Mouse (Mus musculus): ENCODE measurements around the gene Zmiz1. TPM values are rescaled to one million over a fixed set of nuclear protein-coding genes. Genes with fewer than 3 reads are reported as not detected.
A peak's percentile ranks its signal among the peaks of the same experiment; 100 is the strongest.

Zmiz1 gene
- polyA plus RNA-seq, 1 experiment from 2014 or later: 21.2 TPM

DNA sequence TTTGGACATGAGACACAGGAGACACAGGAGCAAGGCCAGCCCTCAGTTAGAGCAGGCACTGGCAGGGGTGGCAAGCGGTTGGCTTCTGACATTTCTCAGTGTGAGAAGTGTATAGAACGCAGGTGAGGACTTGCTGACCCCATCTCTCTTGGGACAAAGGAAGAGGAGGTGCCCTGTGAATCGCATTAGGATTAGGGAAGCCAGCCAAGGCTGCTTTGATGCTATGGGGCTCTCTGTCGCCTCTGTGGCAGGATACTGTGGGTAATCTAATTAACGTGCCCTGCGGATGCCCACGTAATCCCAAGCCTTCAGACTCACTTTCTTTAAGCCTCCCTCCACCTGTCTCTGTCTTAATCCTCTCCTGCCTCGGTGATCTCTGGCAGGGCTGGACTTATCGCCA lies 62.0 kb downstream of the Zmiz1 start:
- H3K27me3 ChIP-seq (replicated peaks; ENCODE audit: control insufficient read depth, insufficient read depth, low read length): no peaks in the 10 kb centered on the region
- H3K4me1 ChIP-seq (ENCODE audit: control insufficient read depth, insufficient read depth, low read length): peaks cover 86% of the 10 kb centered on the region
- no peak for ATAC-seq
- H3K4me2 ChIP-seq (ENCODE audit: low read depth, low read length): no peak overlapping the region
- H3K36me3 ChIP-seq (ENCODE audit: control insufficient read depth, insufficient read depth, low read length): peaks cover under 1% of the 10 kb centered on the region; the same call in 1 of the 2 replicates
- H3K9me3 ChIP-seq (ENCODE audit: control insufficient read depth, low read length): no peaks in the 10 kb centered on the region
- H3K9ac ChIP-seq (ENCODE audit: low read depth, low read length): no peak overlapping the region
- no peak overlapping the region for H3K4me3 ChIP-seq (ENCODE audit: low read length)
- 71% methylated on average over 9 of the region's 9 CpGs for WGBS
- no peak overlapping the region for H3K27ac ChIP-seq (ENCODE audit: low read length)

DNA sequence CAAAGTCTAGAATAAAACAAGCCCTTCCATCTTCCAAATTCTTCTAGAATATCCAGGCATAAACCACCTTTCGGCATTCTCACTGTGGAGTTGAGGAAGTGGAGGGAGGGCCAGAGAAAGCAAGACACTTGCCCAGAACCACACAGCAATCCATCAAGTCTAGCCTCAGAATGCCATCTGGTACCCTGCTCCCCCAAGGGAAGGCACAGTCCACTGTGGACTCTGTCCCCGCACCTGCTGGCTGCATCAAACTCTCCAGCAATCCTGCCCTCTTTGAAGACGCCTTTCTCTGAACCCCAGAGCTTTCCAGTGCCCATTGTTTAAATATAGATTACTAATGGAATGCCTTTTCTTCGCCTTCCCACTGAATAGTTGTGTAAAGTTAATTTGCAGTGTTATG lies 62.5 kb downstream of the Zmiz1 start:
- no peak overlapping the region for H3K27ac ChIP-seq (ENCODE audit: low read length)
- H3K27me3 ChIP-seq (replicated peaks; ENCODE audit: control insufficient read depth, insufficient read depth, low read length): no peaks in the 10 kb centered on the region
- no peaks in the 10 kb centered on the region for H3K9me3 ChIP-seq (ENCODE audit: control insufficient read depth, low read length)
- WGBS: 62% methylated on average over 4 of the region's 4 CpGs
- peaks cover 83% of the 10 kb centered on the region for H3K4me1 ChIP-seq (ENCODE audit: control insufficient read depth, insufficient read depth, low read length)
- H3K9ac ChIP-seq (ENCODE audit: low read depth, low read length): no peak overlapping the region
- ATAC-seq: no peak
- no peak overlapping the region for H3K4me2 ChIP-seq (ENCODE audit: low read depth, low read length)
- H3K36me3 ChIP-seq (ENCODE audit: control insufficient read depth, insufficient read depth, low read length): peaks cover 2% of the 10 kb centered on the region; the same call in 1 of the 2 replicates
- H3K4me3 ChIP-seq (ENCODE audit: low read length): no peak overlapping the region

DNA sequence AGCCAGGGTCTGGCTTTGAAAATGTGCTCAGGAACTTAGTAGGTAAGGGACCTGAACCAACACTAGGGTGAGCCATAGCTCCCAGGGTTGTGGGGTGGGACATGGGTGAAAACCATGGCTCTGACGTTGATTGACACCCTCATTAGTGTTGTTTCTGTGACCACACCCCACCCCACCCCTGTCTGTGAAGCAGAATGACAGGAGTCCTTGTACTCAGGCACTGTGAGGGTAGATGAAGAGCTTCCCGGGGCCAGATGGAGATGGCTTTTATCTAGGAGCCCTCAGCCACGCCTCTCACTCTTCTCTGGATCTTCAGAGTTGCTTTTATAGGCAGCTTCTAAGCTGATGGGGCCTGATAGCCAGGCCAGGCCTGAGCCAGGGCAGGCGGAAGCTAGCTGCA lies 63.4 kb downstream of the Zmiz1 start:
- H3K27me3 ChIP-seq (replicated peaks; ENCODE audit: control insufficient read depth, insufficient read depth, low read length): no peaks in the 10 kb centered on the region
- peaks cover 75% of the 10 kb centered on the region for H3K4me1 ChIP-seq (ENCODE audit: control insufficient read depth, insufficient read depth, low read length)
- no peak overlapping the region for H3K9ac ChIP-seq (ENCODE audit: low read depth, low read length)
- peak; percentile 24 for ATAC-seq
- H3K9me3 ChIP-seq (ENCODE audit: control insufficient read depth, low read length): no peaks in the 10 kb centered on the region
- no peak overlapping the region for H3K4me3 ChIP-seq (ENCODE audit: low read length)
- H3K36me3 ChIP-seq (ENCODE audit: control insufficient read depth, insufficient read depth, low read length): peaks cover 2% of the 10 kb centered on the region; the same call in 1 of the 2 replicates
- WGBS: 36% methylated on average over 4 of the region's 4 CpGs
- no peak overlapping the region for H3K27ac ChIP-seq (ENCODE audit: low read length)
- H3K4me2 ChIP-seq (ENCODE audit: low read depth, low read length): no peak overlapping the region

DNA sequence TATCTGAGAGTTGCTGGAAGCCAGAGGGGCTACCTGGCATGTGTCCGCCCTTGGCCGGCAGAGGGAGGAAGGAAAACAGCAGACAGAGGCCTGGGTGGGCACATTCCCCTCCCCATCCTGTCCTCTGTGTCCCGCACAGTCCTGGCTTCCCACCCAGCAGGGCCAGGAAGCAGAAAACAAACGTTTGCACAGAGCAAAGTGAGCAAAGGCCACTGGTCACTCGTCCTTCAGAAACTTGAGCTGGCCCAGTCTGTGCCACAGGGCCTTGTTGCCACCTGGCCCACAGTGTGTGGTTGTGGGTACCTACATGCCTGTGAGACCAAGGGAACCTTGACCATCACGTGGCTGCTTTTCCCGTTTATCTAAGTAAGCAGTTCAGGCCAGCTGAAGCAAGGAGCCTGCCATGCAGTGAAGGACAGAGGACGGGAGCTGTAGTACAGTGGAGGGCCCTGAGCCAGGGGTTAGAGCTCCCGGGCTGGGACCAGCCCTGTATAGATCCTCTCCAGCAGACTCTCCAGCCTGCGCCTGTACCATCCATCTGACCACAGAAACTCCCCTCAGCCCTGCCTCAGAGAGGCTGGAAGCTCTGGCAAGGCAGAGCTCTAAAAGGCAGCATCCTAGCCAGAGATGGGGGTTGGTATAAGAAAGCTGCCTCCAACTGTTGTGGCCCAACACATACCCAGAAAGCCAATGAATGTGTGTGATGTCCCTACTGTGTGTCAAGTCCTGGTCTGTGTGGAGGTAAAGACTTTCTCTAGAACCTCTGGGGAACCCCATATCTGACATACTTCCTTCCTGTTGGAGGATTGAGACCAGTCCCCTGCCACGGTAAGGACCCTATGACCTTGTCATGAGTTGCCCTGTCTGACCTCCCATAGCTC lies 64.5 kb downstream of the Zmiz1 start:
- H3K4me1 ChIP-seq (ENCODE audit: control insufficient read depth, insufficient read depth, low read length): peaks cover 71% of the 10 kb centered on the region
- peaks cover 2% of the 10 kb centered on the region; the same call in 1 of the 2 replicates for H3K36me3 ChIP-seq (ENCODE audit: control insufficient read depth, insufficient read depth, low read length)
- no peaks in the 10 kb centered on the region for H3K9me3 ChIP-seq (ENCODE audit: control insufficient read depth, low read length)
- 47% methylated on average over 11 of the region's 11 CpGs for WGBS
- no peak overlapping the region for H3K4me2 ChIP-seq (ENCODE audit: low read depth, low read length)
- peak overlapping the region; percentile 38; the same call in 1 of the 2 replicates for H3K9ac ChIP-seq (ENCODE audit: low read depth, low read length)
- H3K4me3 ChIP-seq (ENCODE audit: low read length): no peak overlapping the region
- no peaks in the 10 kb centered on the region for H3K27me3 ChIP-seq (replicated peaks; ENCODE audit: control insufficient read depth, insufficient read depth, low read length)
- peak overlapping the region; percentile 11; the same call in 1 of the 2 replicates for H3K27ac ChIP-seq (ENCODE audit: low read length)
- peak; percentile 22; the same call in 1 of the 2 replicates for ATAC-seq

DNA sequence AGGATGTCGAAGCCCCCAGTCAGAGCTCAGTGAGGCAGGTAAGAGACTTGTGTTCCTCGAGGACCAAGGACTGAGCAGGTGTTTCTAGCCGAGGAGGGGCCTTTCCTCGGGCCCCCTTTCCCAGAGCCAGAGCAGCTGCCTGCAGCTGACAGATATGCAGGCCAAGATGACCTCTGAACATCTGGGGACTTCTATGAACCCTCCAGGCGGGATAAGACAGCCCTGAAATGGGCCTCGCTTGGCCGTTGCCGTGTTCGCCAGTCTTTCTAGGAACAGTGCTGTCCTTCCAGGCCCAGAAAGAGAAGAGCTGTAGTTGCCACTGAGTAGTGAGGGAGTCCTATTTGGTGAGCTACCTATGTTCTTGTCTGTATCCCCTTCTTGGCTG lies 65.1 kb downstream of the Zmiz1 start:
- H3K27ac ChIP-seq (ENCODE audit: low read length): no peak overlapping the region
- no peak overlapping the region for H3K4me2 ChIP-seq (ENCODE audit: low read depth, low read length)
- no peak overlapping the region for H3K4me3 ChIP-seq (ENCODE audit: low read length)
- WGBS: 66% methylated on average over 9 of the region's 9 CpGs
- no peaks in the 10 kb centered on the region for H3K9me3 ChIP-seq (ENCODE audit: control insufficient read depth, low read length)
- H3K27me3 ChIP-seq (replicated peaks; ENCODE audit: control insufficient read depth, insufficient read depth, low read length): no peaks in the 10 kb centered on the region
- peaks cover 68% of the 10 kb centered on the region for H3K4me1 ChIP-seq (ENCODE audit: control insufficient read depth, insufficient read depth, low read length)
- no peak for ATAC-seq
- peaks cover 2% of the 10 kb centered on the region; the same call in 1 of the 2 replicates for H3K36me3 ChIP-seq (ENCODE audit: control insufficient read depth, insufficient read depth, low read length)
- no peak overlapping the region for H3K9ac ChIP-seq (ENCODE audit: low read depth, low read length)

DNA sequence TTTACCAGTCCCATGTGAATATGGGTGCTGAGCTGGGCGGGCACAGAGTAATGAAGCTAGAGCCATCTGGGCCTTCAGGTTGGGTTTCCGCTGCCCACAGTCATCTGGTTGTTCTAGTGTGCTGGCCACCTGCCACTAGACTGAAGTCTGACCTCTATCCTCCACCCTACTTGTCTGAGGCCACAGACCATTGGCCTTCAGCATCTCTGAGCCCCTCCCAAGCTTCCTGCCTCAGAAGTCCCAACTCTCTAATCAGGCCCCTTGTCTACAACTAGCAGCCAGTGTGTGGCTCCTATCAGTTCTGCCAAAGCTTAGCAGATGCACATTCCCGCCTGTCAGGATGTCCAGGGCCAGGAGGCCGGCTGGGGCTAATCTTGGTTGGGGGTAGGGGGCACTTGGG lies 65.9 kb downstream of the Zmiz1 start:
- H3K9ac ChIP-seq (ENCODE audit: low read depth, low read length): no peak overlapping the region
- 65% methylated on average over 4 of the region's 4 CpGs for WGBS
- H3K4me3 ChIP-seq (ENCODE audit: low read length): no peak overlapping the region
- H3K4me2 ChIP-seq (ENCODE audit: low read depth, low read length): no peak overlapping the region
- ATAC-seq: no peak
- peaks cover 61% of the 10 kb centered on the region for H3K4me1 ChIP-seq (ENCODE audit: control insufficient read depth, insufficient read depth, low read length)
- H3K27me3 ChIP-seq (replicated peaks; ENCODE audit: control insufficient read depth, insufficient read depth, low read length): no peaks in the 10 kb centered on the region
- H3K9me3 ChIP-seq (ENCODE audit: control insufficient read depth, low read length): no peaks in the 10 kb centered on the region
- 0 out of 2 replicates have a peak overlapping the region, but pooled peaks have one; percentile 29 for H3K27ac ChIP-seq (ENCODE audit: low read length)
- peaks cover 2% of the 10 kb centered on the region; the same call in 1 of the 2 replicates for H3K36me3 ChIP-seq (ENCODE audit: control insufficient read depth, insufficient read depth, low read length)

DNA sequence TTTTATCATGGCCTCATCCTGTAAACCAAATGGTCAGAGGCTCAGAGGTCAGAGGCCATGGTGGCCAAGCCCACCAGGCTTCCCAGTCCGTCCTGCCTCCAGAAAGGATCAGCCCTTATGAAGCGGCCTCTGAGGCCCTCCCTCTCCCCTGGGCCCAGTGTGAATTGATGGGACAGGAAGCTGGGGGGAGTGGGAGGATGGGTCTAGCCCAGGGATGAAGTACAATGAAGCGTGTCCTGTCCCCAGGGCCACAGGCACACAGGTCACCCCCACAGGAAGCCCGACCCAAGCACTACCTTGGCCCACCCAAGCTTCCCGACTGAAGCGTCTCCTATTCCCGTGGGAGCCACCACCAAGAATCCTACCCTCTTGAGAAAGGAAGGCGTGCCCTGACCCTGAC lies 66.7 kb downstream of the Zmiz1 start:
- peaks cover 2% of the 10 kb centered on the region; the same call in 1 of the 2 replicates for H3K36me3 ChIP-seq (ENCODE audit: control insufficient read depth, insufficient read depth, low read length)
- H3K4me3 ChIP-seq (ENCODE audit: low read length): no peak overlapping the region
- H3K9me3 ChIP-seq (ENCODE audit: control insufficient read depth, low read length): no peaks in the 10 kb centered on the region
- no peak overlapping the region for H3K9ac ChIP-seq (ENCODE audit: low read depth, low read length)
- 65% methylated on average over 8 of the region's 8 CpGs for WGBS
- ATAC-seq: no peak
- no peaks in the 10 kb centered on the region for H3K27me3 ChIP-seq (replicated peaks; ENCODE audit: control insufficient read depth, insufficient read depth, low read length)
- H3K4me1 ChIP-seq (ENCODE audit: control insufficient read depth, insufficient read depth, low read length): peaks cover 53% of the 10 kb centered on the region
- no peak overlapping the region for H3K4me2 ChIP-seq (ENCODE audit: low read depth, low read length)
- peak overlapping the region; percentile 29; the same call in 1 of the 2 replicates for H3K27ac ChIP-seq (ENCODE audit: low read length)

DNA sequence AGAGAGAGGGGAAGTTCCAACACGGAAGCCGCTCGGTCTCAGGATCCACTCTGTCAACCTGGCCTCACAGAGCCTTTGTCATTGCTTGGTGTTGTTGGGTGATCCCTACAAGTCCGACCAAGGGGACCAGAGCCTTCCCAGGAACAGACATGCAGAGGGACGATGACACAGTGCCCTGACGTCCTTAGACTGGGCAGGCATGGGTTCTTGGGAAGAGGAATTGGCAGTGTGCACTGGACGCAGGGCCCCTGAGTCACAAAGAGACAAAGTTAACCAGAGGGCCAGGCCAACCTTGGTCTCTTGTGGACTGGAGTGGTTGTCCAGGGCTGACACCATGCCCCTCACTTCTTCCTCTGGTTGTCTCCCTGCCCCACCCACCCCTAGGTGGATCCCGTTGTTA lies 67.9 kb downstream of the Zmiz1 start:
- H3K4me3 ChIP-seq (ENCODE audit: low read length): no peak overlapping the region
- H3K9ac ChIP-seq (ENCODE audit: low read depth, low read length): no peak overlapping the region
- no peak overlapping the region for H3K4me2 ChIP-seq (ENCODE audit: low read depth, low read length)
- H3K27me3 ChIP-seq (replicated peaks; ENCODE audit: control insufficient read depth, insufficient read depth, low read length): no peaks in the 10 kb centered on the region
- 84% methylated on average over 8 of the region's 8 CpGs for WGBS
- H3K27ac ChIP-seq (ENCODE audit: low read length): no peak overlapping the region
- H3K9me3 ChIP-seq (ENCODE audit: control insufficient read depth, low read length): no peaks in the 10 kb centered on the region
- H3K4me1 ChIP-seq (ENCODE audit: control insufficient read depth, insufficient read depth, low read length): peaks cover 42% of the 10 kb centered on the region
- peaks cover 2% of the 10 kb centered on the region; the same call in 1 of the 2 replicates for H3K36me3 ChIP-seq (ENCODE audit: control insufficient read depth, insufficient read depth, low read length)
- ATAC-seq: no peak

DNA sequence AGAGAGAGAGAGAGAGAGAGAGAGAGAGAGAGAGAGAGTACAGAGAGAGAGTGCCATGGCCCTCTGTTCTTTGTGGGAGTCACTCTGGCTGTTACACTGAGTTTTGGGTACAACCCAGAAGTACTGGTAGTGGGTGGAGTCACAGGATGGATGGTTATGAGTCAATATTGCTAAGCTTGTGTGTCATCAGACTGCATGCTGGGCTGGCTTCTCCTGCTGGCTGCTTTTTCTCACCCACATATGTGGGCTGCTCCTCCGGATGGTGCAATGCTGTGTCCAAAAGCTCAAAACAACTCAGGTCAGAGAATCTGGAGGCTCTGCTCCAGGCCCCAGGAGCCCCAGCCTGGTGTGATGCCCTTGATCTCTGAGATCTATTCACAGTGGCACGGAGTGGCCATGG lies 68.3 kb downstream of the Zmiz1 start:
- Histone ChIP-seq H3K9me3 (ENCODE audit: control insufficient read depth, low read length) (no peaks in the 10 kb centered on the region), H3K4me3 (ENCODE audit: low read length) (no peak overlapping the region), H3K27ac (ENCODE audit: low read length) (peak overlapping the region; percentile 31; the same call in 1 of the 2 replicates), H3K36me3 (ENCODE audit: control insufficient read depth, insufficient read depth, low read length) (peaks cover 2% of the 10 kb centered on the region; the same call in 1 of the 2 replicates), H3K4me1 (ENCODE audit: control insufficient read depth, insufficient read depth, low read length) (peaks cover 40% of the 10 kb centered on the region), H3K9ac (ENCODE audit: low read depth, low read length) (no peak overlapping the region), H3K4me2 (ENCODE audit: low read depth, low read length) (no peak overlapping the region), H3K27me3 (replicated peaks; ENCODE audit: control insufficient read depth, insufficient read depth, low read length) (no peaks in the 10 kb centered on the region)
- WGBS: 74% methylated on average over 2 of the region's 2 CpGs
- ATAC-seq: no peak
